Mouse (Mus musculus) stomach, postnatal 0 days (tissue): ENCODE measurements around the gene Ankrd42.

Experiments used
- CTCF ChIP-seq: IDR thresholded peaks from 2 replicates; pipeline ENCODE4 v1.5.1; 2016; ENCODE audit warnings: antibody characterized with exemption, low read depth, mild to moderate bottlenecking, moderate library complexity
- EP300 ChIP-seq: optimal IDR thresholded peaks from 2 replicates; pipeline ENCODE3; 2016; ENCODE audit warnings: antibody characterized with exemption

GRCm38 (mm10) chr7:92550990-92551392, 86.0 kb downstream of the Ankrd42 start:
- TF ChIP-seq CTCF (peak; percentile 81), EP300 (no peak)
